Mouse (Mus musculus) T-helper 17 cell (primary cell): Measurements from ENCODE around the gene Brdt.

ENCODE experiments used
- in situ Hi-C, 2 experiments: fragments of 300-600 bp; cut with MboI, MseI; formaldehyde crosslinking; loops; 1 replicate in 1 of 2; 2 replicates in 1 of 2; pipeline ENCODE4 v1.15.1; 2025; ENCODE audit warnings: high pct_unique_total_duplicates in 2 of 2

The Brdt gene

GRCm38 (mm10) chr5:107330916-107331421, at the start of gene Brdt:
Gene Brdt, plus strand, starts transcription at chr5:107331159.
- in situ Hi-C loops = loop anchor here in 1 of 2 experiments (25.0 kb wide), 1 partner anchor 869 kb away; the partner anchor contains the start of gene Barhl2

DNA sequence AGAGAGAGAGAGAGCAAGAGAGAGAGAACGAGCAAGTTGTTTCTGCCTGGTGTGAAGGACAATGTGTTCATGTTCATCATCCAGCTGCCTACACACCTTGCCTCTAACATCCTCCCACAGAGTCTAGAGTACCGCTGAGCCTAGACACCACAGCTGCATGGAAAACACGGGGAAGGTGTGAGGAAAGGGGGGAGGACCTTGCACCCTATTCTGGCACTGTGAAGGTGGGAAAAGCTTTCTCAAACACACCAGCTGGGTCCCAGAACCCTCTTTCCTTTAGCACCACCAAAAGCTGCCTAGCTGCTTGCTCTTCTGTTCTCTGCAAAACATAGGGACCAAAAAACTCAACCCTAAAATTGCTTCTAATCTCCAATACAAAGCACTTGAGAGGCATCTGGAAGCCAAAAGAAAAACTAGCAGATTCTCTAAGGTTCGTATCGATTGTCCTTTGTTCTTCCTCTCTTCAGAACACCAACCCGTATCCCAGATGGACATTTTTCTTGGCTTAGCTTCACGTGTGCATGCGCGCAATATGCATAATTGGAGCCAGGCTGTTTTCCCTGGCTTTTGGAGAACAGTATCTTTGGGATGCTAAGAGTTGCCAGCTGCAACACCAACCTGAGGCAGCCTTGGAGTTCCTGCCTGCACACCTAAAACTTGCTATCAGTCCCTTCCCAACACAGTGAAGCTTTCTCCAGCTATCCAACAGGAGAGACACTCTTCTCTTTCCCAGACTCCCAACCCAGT, 48.2 kb upstream of the Brdt start:
- in situ Hi-C loops = no loop called here

DNA sequence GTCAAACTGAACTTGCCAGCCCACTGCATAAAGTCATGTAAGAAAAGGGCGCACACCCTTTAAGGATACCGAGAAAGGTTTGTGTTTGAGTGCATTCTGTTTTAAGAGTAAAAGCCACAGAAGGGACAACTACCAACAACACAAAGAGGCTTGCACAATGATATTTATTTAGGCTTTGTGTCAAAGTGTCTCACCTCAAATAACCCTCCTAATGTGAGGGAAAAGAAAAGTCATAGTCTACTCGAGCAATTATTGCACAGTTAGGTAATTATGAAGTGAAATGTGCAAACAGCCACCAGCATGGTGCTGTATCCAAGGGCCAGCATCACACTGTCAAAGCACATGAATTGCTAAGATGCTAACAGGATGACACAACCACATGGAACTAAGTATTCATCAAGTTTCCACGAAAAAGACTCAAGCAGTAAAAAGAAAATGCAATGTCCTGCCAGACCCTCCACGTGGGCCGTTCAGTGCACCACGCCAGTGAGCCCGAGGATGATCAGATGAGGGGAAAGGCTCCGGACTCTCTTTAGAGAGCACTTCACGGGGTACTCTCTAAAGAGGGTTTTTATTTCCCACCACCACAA, 46.9 kb upstream of the Brdt start:
- in situ Hi-C loops = no loop called here

GRCm38 (mm10) chr5:107285563-107285962, 45.4 kb upstream of the Brdt start:
- in situ Hi-C loops = no loop called here

- in situ Hi-C loops = no loop called here
These were observed 43.6 kb upstream of the Brdt start for GRCm38 (mm10) chr5:107287254-107287907.

DNA sequence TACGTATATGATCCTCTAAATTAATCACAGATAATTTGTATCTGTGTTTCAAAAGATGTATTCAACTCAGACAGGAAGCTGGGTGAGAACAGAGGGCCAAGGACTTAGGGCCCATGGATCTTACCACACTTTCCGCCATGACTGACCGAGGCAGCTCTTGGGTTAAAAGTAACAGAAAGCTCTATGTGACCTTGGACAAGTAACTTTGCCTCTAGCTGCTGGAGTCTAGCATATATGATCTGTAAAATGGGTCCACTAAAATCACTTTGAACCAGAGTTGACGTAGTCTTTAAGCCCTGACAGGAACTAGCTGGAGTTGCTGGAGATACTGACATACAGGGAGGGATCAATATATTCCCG, 43.1 kb upstream of the Brdt start:
- in situ Hi-C loops = no loop called here

- in situ Hi-C loops = no loop called here
These were observed 42.3 kb upstream of the Brdt start for GRCm38 (mm10) chr5:107288427-107289233.

DNA sequence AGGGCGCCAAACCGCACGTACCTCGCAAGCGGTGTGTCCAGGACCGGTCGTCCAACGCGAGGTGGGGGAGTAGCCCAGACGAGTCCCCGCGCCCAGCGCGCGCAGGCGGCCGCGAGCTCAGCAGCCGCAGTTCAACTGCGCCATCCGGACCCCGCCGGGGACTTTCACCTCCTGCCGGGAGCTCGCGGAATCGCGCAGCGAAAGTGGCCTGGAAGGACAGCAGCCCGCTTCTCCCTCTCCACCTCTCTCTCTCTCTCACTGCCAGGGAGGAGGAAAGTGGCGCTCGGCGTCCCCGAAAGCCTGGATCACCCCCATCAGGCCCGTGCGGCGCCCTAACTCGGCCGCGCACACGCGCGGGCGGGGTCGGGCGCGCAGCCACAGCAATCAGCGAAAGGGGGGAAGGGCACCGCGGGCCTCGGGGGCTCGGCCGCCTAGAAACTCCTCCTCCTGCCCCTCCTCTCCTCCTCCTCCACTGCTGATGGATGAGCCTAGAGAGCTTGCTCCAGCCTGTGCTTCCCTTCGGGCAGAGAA, 41.7 kb upstream of the Brdt start, which contains the start of gene Tgfbr3:
Gene Tgfbr3, minus strand, starts transcription at position 396 of the 531 bp plus-strand sequence.
- in situ Hi-C loops = no loop called here

DNA sequence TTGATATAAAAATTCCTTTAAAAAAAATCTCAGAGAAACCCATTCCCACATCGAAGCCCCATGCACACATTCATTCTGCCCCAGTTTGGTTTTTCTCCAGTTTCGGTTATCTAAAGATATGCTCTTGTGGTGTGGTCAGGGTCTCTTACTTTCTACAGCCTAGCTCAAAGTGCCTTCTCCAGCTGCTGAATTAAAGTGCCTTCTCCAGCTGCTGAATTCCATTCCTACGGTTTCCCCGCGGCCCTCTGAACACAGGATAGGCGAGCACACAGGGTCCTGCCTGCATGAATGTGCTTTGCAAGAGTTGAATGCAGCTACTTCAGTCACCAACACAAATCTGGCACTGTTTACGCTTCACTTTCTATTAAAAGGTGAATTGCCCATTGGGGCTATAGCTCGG, 41.0 kb upstream of the Brdt start:
- in situ Hi-C loops = no loop called here

- in situ Hi-C loops = no loop called here
These were observed 36.9 kb upstream of the Brdt start for GRCm38 (mm10) chr5:107294041-107294440.

DNA sequence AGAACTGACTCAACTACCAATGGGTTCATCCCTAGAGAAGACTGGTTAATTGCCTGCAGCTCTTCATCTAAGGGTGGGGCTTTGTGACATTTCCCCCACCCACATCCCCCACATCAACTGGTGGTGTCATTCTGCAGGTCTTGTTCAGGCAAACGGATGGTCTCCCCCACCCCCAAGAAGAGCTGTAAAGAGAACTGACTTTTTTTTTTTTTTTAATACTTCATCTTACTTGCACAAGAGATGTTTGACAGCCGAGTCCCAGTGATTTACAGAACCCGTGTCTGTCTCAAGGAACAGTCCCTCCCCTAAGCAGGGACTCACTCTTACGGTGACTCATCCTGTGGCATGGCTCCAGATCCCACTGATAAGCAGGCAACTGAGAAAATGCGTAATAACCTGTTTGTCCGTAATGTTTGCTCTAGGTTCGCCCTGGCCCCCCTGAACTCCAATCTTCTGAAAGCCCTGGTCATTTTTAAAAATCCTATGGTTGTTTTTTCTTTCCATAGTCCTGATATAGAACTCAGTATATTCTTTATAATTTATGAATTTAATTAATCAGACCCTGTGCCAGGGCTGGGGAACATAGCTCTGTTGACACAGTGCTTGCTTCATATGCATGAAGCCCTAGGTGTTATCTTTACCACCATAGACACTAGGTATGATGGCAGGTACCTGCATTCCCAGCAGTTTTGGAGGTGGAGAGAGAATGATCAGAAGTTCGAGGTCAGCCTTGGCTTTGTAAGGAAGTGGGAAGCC, 35.7 kb upstream of the Brdt start:
- in situ Hi-C loops = no loop called here

DNA sequence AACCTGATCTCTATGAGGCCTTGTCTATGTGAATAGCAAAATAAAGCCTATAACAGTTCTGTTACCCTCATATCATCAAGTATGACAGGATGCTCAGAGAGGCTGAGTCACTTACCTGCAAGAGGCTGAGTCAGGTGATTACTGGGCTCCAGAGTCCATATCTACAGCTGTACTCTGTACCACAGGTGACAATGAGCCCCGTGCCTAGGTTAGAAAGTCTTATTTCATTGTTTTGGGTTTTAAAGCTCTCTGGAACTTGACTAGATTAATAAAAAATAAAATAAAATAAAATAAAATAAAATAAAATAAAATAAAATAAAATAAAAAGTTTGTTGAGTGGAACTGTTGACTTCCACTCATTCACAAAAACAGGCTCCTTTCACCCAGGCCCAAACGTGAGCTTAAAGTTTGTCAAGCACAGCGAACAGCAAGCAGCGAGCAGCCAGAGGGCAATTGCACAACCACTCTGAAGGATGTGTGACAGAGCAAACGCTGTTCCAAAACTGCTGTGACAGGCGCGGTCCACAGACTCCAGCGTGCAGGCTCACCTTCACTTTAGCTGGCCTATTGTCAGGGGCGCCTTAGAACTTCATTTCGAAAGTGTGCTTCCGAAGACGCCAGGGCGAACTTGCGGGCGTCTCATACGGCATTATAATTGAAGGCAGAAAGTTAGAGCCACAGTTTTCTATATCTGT, 35.0 kb upstream of the Brdt start:
- in situ Hi-C loops = no loop called here

GRCm38 (mm10) chr5:107296512-107297322, 34.2 kb upstream of the Brdt start:
- in situ Hi-C loops = no loop called here

- in situ Hi-C loops = no loop called here
These were observed 32.1 kb upstream of the Brdt start for GRCm38 (mm10) chr5:107298854-107299253.

DNA sequence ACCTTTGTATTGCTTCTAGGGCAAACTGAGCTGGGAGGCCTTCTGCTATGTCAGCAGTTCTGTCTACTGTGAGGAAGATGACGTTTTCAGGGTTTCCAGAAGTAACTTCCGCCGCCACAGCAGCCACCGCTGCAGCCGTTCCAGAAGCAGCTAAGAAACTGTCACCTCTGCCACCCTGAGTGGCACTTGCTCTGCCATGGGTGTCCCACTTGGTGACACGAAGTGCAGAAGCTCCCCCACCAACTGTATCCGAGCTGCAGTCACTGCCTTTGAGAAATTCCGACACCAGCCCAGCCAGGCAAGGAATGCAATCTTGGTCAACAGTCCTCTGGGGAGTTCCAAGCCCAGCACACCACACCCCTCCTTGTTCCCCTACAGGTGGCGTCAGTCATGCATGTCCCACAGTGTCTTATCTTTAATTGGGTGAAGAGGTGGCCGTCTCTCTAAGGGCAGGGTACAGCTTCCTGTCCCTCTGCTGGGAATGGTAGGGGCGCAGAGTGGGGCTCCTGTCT, 27.6 kb upstream of the Brdt start:
- in situ Hi-C loops = no loop called here

DNA sequence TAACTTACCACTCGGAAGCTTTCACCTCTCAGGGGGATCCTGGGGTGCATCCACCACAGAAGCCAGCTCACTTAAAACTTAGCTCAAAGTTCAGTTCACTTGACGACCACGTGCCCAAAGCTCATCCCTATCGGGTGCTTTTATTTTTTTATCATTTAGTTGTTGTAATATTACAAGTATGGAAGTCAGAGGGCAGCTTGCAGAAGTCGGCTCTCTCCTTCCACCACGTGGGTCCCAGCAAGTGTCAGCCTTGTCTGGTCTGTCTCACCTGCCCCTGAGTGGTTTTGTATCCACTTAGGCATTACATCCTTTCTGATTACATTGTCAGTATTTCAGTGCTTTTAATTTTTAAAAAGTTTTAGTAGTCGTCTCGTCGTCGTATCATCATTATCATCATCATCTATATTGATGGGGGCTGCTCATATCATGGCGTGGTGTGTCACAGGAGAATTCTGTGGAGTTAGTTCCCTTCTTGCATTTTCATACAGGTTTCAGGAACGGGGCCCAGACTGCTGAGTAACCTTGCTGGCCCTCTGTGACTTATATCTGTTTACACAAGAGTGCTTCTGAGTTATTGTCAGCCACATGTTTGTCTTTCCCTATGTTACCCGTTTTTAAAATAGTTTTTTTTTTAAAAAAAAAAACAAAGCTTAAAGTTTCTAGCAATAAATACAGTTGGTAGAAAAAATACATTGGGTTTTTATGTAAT, 26.7 kb upstream of the Brdt start:
- in situ Hi-C loops = no loop called here

GRCm38 (mm10) chr5:107307432-107307831, 23.5 kb upstream of the Brdt start:
- in situ Hi-C loops = no loop called here

GRCm38 (mm10) chr5:107317141-107317540, 13.8 kb upstream of the Brdt start:
- in situ Hi-C loops = loop anchor here (5.0 kb wide), 4 partner anchors 305 to 455 kb away; no protein-coding TSS in a partner anchor
